Mouse (Mus musculus): ENCODE measurements around the gene Ppp1cc.
A peak's percentile ranks its signal among the peaks of the same experiment; 100 is the strongest.
"Not testable (repeated sequence)": the region's sequence is repeated elsewhere in the genome, so short reads cannot be mapped to it uniquely, and the experiment has no call there.

Gene Ppp1cc

GRCm38 (mm10) chr5:122138856-122139255 is 19.2 kb upstream of the Ppp1cc start:
- no peak for DNase-seq

- DNase-seq, result not testable (repeated sequence)
Measured at GRCm38 (mm10) chr5:122139771-122140170, 18.3 kb upstream of the Ppp1cc start.

- no peak for DNase-seq
Measured at GRCm38 (mm10) chr5:122140723-122141122, 17.4 kb upstream of the Ppp1cc start, which contains the start of gene Ccdc63. Ccdc63 (minus strand) TSS chr5:122140823.

- DNase-seq, result no peak
Measured at GRCm38 (mm10) chr5:122142230-122142992, 15.7 kb upstream of the Ppp1cc start.

GRCm38 (mm10) chr5:122143543-122143942 is 14.5 kb upstream of the Ppp1cc start:
- no peak for DNase-seq

GRCm38 (mm10) chr5:122144825-122145224 is 13.3 kb upstream of the Ppp1cc start:
- no peak for DNase-seq

GRCm38 (mm10) chr5:122145381-122146055 is 12.6 kb upstream of the Ppp1cc start:
- DNase-seq, result no peak

GRCm38 (mm10) chr5:122146056-122146580 is 12.0 kb upstream of the Ppp1cc start:
- no peak for DNase-seq

- DNase-seq, result no peak
Measured at GRCm38 (mm10) chr5:122146609-122147008, 11.5 kb upstream of the Ppp1cc start.

- no peak for DNase-seq
Measured at GRCm38 (mm10) chr5:122148107-122148506, 10.0 kb upstream of the Ppp1cc start.

GRCm38 (mm10) chr5:122149259-122149658 is 8.8 kb upstream of the Ppp1cc start:
- DNase-seq, result no peak

GRCm38 (mm10) chr5:122152508-122152907 is 5.6 kb upstream of the Ppp1cc start:
- DNase-seq, result not testable (repeated sequence)

- DNase-seq, result no peak
Measured at GRCm38 (mm10) chr5:122154006-122154405, 4.1 kb upstream of the Ppp1cc start.

GRCm38 (mm10) chr5:122154782-122155181 is 3.3 kb upstream of the Ppp1cc start:
- no peak for DNase-seq

GRCm38 (mm10) chr5:122155613-122156012 is 2.5 kb upstream of the Ppp1cc start:
- no peak for DNase-seq

GRCm38 (mm10) chr5:122156486-122156885 is 1.6 kb upstream of the Ppp1cc start:
- DNase-seq, result no peak

GRCm38 (mm10) chr5:122158557-122159515 is 758 bp downstream of the Ppp1cc start:
- DNase-seq, result no peak

- DNase-seq, result peak; percentile 6
Measured at GRCm38 (mm10) chr5:122163194-122163593, 5.1 kb downstream of the Ppp1cc start.

GRCm38 (mm10) chr5:122164011-122164410 is 5.9 kb downstream of the Ppp1cc start:
- DNase-seq, result peak; percentile 27

GRCm38 (mm10) chr5:122165233-122165915 is 7.3 kb downstream of the Ppp1cc start:
- DNase-seq, result peak; percentile 66

GRCm38 (mm10) chr5:122166636-122167161 is 8.6 kb downstream of the Ppp1cc start:
- DNase-seq, result peak; percentile 37

All from cerebellum, adult 8-10 months (tissue).